Mouse (Mus musculus): Measurements from ENCODE around the gene Ypel2.

Ypel2 gene

GRCm38 (mm10) chr11:86996266-86996665 is 2.8 kb upstream of the Ypel2 start:
- in situ Hi-C loops (cut with MboI, MseI): loop anchor here (5.0 to 10.0 kb wide), 2 partner anchors 91 to 159 kb away; no protein-coding TSS in a partner anchor

- in situ Hi-C loops (cut with MboI, MseI): loop anchor here (5.0 to 10.0 kb wide), 2 partner anchors 91 to 158 kb away; no protein-coding TSS in a partner anchor
Observed at GRCm38 (mm10) chr11:86995625-86996221, 2.2 kb upstream of the Ypel2 start.

DNA sequence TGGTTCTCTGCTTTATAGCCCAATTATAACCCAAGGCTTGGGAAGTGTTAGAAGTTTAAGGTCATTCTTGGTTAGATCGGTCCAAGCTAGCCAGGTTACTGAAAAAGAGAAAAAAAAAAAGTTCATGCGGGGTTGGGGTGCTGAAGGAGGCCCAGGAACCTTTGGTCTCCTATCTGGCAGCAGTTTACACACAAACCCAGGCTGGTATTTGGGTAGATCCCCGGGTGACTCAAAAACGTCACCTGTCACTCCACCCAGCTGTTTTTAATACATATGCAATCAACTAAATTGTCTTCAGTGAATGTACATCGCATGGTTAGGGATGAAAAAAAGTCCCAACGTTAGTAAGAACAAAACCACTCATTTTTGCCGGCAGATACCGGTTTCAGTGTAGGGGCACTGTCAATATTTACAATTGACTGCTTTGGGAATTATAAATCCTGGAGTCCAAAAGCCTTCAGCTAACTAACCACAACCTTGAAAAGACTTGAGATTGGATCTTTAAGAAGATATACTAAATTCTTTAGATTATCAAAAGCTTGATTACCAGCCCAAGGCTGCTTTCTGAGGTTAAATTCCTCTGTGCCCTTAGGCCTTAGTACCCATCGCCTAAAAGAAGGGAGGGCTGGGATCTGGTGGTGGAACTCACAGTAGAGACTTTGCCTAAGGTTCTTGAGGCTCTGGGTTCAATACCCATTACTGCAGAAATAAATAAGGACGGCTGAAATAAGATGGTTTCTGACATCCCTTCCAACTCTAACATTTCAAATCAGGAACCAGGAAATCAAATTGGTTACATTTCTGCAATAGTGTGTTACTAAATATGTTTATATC is 1.5 kb upstream of the Ypel2 start:
- in situ Hi-C loops (cut with MboI, MseI): loop anchor here (5.0 to 10.0 kb wide), 2 partner anchors 90 to 158 kb away; no protein-coding TSS in a partner anchor

GRCm38 (mm10) chr11:86994330-86994729 is 823 bp upstream of the Ypel2 start:
- in situ Hi-C loops (cut with MboI, MseI): loop anchor here (10.0 kb wide), 1 partner anchor 90 kb away; no protein-coding TSS in a partner anchor

DNA sequence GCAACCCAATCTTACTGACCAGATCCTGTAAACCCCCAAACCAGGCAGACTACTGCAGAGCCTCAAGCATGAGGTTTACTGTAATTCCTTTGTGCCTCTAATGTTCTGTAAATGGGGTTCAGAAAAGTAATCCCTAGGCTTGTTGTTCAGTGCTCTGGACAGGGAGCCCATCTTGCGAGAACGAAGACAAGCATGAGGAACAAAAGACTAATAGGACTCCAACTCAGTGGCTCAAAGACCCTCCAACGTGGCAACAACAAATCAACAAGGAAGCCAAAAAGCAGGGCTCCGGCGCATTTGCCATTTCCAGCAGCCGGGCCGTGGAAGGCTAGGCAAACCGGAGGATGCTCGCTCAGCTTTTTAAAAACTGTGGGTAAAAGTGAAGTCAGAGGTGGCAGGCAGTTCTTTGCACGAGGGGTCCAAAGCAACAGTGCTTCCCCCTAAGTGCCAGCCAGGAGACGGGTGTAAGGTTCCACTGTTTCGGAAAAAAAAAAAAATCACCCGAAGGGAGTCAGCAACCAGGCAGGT is 982 bp downstream of the Ypel2 start:
- in situ Hi-C loops (cut with MboI, MseI): loop anchor here (10.0 kb wide), 1 partner anchor 88 kb away; no protein-coding TSS in a partner anchor

DNA sequence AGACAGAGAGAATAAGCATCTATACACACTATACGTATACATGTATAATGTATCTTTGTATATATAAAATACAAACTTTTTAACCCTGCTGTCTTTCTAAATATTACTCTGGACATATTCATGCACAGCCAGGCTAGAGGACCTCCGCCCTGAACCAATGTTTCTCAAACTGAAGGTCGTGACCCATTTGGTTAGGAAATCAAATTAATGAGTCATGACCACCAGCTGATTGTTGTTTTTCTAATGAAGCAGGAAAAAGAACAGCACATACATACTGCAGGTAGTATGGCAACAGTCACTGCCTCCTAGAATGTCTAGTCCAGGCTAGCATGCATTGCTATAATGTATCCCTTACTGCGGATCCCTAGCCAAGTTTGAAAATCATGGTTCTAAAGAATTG is 2.3 kb downstream of the Ypel2 start:
- in situ Hi-C loops (cut with MboI, MseI): loop anchor here (10.0 kb wide), 1 partner anchor 86 kb away; no protein-coding TSS in a partner anchor

- in situ Hi-C loops (cut with MboI, MseI): loop anchor here (10.0 kb wide), 1 partner anchor 86 kb away; no protein-coding TSS in a partner anchor
Observed at GRCm38 (mm10) chr11:86990309-86990708, 3.2 kb downstream of the Ypel2 start.

DNA sequence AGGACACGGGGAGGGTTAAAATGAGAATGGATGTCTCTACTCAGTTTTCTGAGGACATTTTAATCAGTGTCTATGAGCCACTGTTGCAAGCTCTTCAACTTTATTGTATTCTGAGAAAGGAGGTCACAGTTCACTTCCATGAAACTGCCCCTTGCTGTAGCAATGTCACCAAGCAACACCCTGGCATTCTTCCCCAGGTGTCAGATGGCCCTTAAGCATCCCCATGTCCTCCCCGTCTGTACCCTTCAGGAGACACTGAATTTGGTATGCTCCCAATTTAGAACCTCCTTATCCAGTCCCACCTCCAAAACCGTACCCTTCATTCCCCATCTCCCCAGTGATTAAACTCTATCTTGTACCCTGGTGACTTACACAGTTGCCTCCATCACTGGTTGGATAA is 8.5 kb downstream of the Ypel2 start:
- in situ Hi-C loops (cut with MboI, MseI): no loop called here

GRCm38 (mm10) chr11:86983056-86983455 is 10.5 kb downstream of the Ypel2 start:
- in situ Hi-C loops (cut with MboI, MseI): no loop called here

DNA sequence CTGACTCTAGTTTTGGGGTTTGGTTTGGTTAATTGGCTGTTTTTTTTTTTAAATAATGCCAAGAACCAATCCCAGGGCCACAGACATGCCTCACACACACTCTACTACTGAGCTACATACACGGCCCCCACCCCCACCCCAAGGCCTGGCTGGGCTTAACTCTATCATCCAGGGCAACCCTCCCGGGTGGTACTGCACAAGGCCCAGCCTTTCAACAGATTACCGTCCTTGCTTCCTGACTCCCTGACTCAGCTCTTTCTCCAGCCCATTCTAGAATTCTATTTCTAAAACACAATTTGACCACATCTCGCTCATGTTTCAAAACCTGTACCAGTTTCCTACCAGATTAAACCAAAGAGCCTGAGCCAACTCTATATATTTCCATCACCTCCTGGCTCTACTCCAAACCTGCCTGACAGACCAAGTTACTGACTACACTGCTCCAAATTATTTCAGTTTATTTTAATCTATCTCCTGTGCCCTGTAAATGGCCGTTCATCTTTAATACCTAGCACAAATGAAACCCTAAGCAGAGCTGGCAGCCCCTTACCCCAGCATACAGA is 12.2 kb downstream of the Ypel2 start:
- in situ Hi-C loops (cut with MboI, MseI): no loop called here

DNA sequence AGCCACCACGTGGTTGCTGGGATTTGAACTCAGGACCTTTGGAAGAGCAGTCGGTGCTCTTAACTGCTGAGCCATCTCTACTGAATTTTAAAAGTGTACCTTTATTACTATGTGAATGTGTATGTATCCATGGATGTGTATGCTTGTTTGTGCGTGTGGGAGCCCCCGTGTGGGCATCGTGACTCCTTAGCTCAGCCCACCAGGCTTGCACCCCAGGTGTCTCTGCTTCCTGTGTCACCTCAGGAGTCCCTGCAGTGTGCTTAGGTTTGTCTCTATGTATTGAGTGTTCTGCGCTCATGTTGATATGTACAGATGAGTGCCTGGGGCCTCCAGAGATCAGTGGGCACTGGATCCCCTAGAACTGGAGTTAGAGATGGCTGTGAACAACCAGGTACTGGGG is 13.0 kb downstream of the Ypel2 start:
- in situ Hi-C loops (cut with MboI, MseI): no loop called here

GRCm38 (mm10) chr11:86979799-86980198 is 13.7 kb downstream of the Ypel2 start:
- in situ Hi-C loops (cut with MboI, MseI): no loop called here

- in situ Hi-C loops (cut with MboI, MseI): no loop called here
Observed at GRCm38 (mm10) chr11:86977242-86977641, 16.3 kb downstream of the Ypel2 start.

DNA sequence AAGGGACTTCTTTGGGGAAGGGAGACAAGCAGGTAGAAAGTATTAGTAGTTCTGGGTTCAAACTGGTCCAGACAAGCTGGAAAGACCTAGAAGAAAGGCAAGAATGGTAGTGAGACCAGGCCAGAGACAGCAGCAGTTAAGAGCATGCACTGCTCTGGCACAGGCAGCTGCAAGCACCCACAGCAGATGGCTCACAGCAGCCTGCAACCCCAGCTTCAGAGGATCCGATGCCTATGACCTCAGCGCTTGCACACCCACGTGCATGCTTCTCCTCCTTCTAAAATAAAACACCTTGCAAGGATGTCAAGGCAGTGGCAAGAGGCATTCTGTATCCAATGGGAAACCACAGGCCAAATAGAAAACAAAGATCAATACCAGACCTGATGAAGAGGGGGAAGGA is 19.1 kb downstream of the Ypel2 start:
- in situ Hi-C loops (cut with MboI, MseI): no loop called here

DNA sequence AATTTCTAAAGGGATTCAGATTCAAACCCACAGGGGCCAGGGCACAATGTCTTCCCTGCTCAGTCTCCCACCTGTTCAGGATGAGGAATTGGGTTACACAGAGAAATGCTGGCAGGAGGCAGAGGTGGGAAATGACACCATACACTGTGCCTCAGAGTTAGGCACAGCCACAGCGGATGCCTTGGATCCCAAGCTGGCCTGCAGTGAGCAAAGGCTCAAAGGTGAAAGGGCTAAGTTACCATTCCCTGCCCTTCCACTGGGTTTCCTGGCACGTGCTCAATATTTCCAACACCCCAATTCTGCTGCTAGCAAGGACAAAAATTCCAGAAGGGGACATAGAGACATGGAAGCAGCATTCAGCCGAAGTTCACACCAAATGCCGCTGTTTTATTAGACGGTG is 20.3 kb downstream of the Ypel2 start:
- in situ Hi-C loops (cut with MboI, MseI): no loop called here

GRCm38 (mm10) chr11:86971057-86971753 is 22.3 kb downstream of the Ypel2 start:
- in situ Hi-C loops (cut with MboI, MseI): no loop called here

DNA sequence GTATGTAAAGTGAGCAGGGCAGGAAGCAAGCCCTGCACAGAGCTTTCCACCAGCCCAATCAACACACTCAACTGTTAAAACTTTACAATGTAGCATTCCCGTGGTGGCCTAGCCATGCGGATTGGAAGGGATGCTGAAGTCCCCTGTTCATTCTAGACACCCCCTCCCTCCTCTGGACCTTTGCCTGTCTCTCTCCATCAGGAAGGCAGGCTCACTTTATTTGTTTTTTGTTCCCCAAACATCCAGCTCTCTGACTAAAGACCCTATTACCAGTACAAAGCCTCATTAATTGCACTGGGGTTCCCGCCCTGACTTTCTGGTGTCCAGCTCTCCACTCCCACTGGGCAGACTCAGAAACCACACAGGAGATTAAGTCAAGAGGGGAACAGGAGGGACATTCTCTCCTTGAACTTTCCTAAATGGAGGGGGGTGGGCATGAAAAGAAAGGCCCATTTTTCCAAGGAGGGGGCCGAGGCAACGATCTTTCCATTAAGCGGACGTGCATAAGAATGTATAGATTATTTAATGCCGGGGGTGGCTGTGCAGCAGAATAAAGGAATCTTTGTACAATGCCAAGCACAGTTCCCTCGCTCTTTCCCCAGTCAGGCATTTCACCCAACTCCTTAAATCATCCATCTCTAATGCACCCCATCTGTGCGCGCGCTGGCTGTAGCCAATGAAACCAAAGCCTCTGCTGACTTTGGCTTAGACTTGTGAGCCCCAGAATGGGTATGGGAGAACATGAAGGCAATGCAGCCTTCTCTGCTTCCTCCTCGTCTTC is 24.3 kb downstream of the Ypel2 start:
- in situ Hi-C loops (cut with MboI, MseI): no loop called here

DNA sequence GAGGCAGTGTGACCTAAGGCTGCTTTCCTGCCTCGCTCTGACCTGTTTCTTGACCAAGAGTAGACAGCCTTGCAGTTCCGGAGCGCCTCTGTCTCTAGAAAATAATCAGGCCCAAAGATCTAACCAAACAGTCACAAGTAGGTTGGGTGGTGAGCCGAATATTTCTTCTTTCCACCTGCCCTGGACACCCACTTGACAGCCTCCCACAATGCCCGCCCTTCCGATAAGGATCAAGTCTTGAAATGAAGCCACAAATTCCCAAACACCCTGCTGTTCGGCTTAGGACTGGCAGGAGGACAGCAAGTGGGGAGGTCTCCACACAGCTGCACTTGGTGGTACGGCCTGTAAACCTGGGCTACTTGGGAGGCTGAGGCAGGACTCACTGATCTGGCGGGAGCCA is 26.0 kb downstream of the Ypel2 start:
- in situ Hi-C loops (cut with MboI, MseI): no loop called here

GRCm38 (mm10) chr11:86966696-86967095 is 26.8 kb downstream of the Ypel2 start:
- in situ Hi-C loops (cut with MboI, MseI): no loop called here

DNA sequence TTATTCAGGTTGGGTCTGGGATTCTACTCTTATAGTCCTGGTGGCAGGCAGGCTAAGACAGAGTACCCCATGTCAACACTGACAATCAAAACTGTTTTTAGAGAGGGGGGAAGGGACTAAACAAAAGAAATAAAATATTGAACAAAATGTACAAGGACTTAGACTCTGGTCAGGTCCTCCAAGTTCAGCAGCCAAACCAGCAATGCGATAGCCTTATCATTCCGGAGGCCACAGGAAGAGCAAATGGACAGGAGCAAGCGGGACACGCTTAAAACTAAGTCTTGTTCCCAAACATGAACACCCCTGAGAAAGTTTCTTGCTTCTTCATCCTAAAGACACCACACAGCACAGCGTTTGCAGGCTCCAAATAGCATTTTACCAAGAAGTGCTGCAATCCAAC is 28.4 kb downstream of the Ypel2 start:
- in situ Hi-C loops (cut with MboI, MseI): no loop called here

DNA sequence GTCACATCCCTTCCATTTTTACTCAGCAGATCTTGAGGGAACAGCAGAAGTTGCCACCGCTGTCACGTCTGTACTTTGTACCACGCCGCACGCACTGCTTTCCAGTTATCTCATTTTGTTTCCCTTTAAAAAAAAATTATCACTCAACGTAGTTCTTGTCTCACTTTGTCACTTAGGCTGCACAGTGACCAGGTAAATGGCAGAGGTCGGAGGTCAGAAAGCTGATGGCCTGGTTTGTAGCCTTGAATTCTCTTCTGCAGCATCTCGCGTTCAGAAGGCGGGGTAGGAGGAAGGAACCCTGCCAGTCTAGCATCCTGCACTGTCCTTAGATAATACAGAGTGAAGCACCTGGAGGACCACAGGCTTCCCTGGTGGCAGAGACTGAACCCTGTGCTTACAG is 29.8 kb downstream of the Ypel2 start:
- in situ Hi-C loops (cut with MboI, MseI): no loop called here

All from T-helper 2 cell (primary cell).